ENCODE assay signal across 14 mouse cellular contexts in genomic region chr3:122456156-122456555, GRCm38 (mm10).
"Had no signal": no experiment of that assay in that cellular context is flagged by ENCODE, and none has a peak within 500 bp of the region (broad histone marks: within the 10 kb centered on the region; RNA-seq: fewer than 3 reads in every experiment).

No protein-coding gene starts in this region.

- H3K36me3 ChIP-seq: limb, embryonic 15.5 days; neural tube, embryonic 15.5 days had no signal

- H3K4me3 ChIP-seq: left cerebral cortex, adult 2 months; limb, embryonic 15.5 days; megakaryocyte, embryonic 14.5 days; midbrain, embryonic 13.5 days; neural tube, embryonic 15.5 days had no signal

- H3K9me3 ChIP-seq: limb, embryonic 15.5 days; megakaryocyte, embryonic 14.5 days; midbrain, embryonic 13.5 days; neural tube, embryonic 15.5 days had no signal

- DNase-seq: kidney, adult 8-10 months; kidney, postnatal 25 days; lung, embryonic 14.5 days; lung, postnatal 10 days; lung, postnatal 4 days; spleen, adult 18-20 months; thymus, adult 18-20 months; thymus, postnatal 36 days had no signal

- H3K27ac ChIP-seq: left cerebral cortex, adult 2 months; limb, embryonic 15.5 days; midbrain, embryonic 13.5 days; neural tube, embryonic 15.5 days had no signal

- H3K4me2 ChIP-seq: limb, embryonic 15.5 days; lung, embryonic 14.5 days; midbrain, embryonic 13.5 days; neural tube, embryonic 15.5 days had no signal

- H3K9ac ChIP-seq: limb, embryonic 15.5 days; lung, embryonic 14.5 days; midbrain, embryonic 13.5 days; neural tube, embryonic 15.5 days had no signal

- ATAC-seq: intestine, embryonic 16.5 days; midbrain, embryonic 13.5 days had no signal

- H3K27me3 ChIP-seq: limb, embryonic 15.5 days; midbrain, embryonic 13.5 days; neural tube, embryonic 15.5 days had no signal
